Mouse (Mus musculus): ENCODE measurements around the gene Mgst3. TPM values are rescaled to one million over a fixed set of nuclear protein-coding genes. Genes with fewer than 3 reads are reported as not detected.
A peak's percentile ranks its signal among the peaks of the same experiment; 100 is the strongest.

The Mgst3 gene
- 100 to 1,000 TPM; 114 to 117 TPM for total RNA-seq (2021)

- intact Hi-C loops (cut with DNase I) = loop anchor here (1.0 kb wide), 1 partner anchor 24 kb away; no protein-coding TSS in a partner anchor
These were observed at the start of gene Mgst3 for GRCm38 (mm10) chr1:167393683-167394492. TSS of gene Mgst3 (minus strand) at chr1:167393841.

GRCm38 (mm10) chr1:167438231-167438885, 44.7 kb upstream of the Mgst3 start:
- DNase-seq (ENCODE audit: low spot score in 2 of 2) = no peak

More at GRCm38 (mm10) chr1:167393683-167394492, at the start of gene Mgst3:
- DNase-seq (ENCODE audit: low spot score in 2 of 2) = peak; percentile 96 to 97

GRCm38 (mm10) chr1:167437091-167437490, 43.5 kb upstream of the Mgst3 start:
- peak in 1 of 2 experiments; percentile 58 for DNase-seq (ENCODE audit: low spot score in 2 of 2)
- intact Hi-C loops (cut with DNase I) = no loop called here

More at GRCm38 (mm10) chr1:167438231-167438885, 44.7 kb upstream of the Mgst3 start:
- intact Hi-C loops (cut with DNase I) = no loop called here

- no peak for DNase-seq (ENCODE audit: low spot score in 2 of 2)
- intact Hi-C loops (cut with DNase I) = no loop called here
These were observed 42.7 kb upstream of the Mgst3 start for GRCm38 (mm10) chr1:167436186-167436975.

GRCm38 (mm10) chr1:167434931-167435330, 41.3 kb upstream of the Mgst3 start:
- no peak for DNase-seq (ENCODE audit: low spot score in 2 of 2)
- intact Hi-C loops (cut with DNase I) = no loop called here

- intact Hi-C loops (cut with DNase I) = no loop called here
These were observed 37.5 kb upstream of the Mgst3 start for GRCm38 (mm10) chr1:167430976-167431676.

GRCm38 (mm10) chr1:167426681-167427080, 33.0 kb upstream of the Mgst3 start:
- intact Hi-C loops (cut with DNase I) = no loop called here
- no peak for DNase-seq (ENCODE audit: low spot score in 2 of 2)

More at GRCm38 (mm10) chr1:167430976-167431676, 37.5 kb upstream of the Mgst3 start:
- no peak for DNase-seq (ENCODE audit: low spot score in 2 of 2)

GRCm38 (mm10) chr1:167425572-167425971, 31.9 kb upstream of the Mgst3 start:
- intact Hi-C loops (cut with DNase I) = no loop called here
- DNase-seq (ENCODE audit: low spot score in 2 of 2) = no peak

GRCm38 (mm10) chr1:167422501-167423240, 29.0 kb upstream of the Mgst3 start:
- intact Hi-C loops (cut with DNase I) = no loop called here

GRCm38 (mm10) chr1:167414846-167415245, 21.2 kb upstream of the Mgst3 start:
- intact Hi-C loops (cut with DNase I) = loop anchor here (1.0 to 10.0 kb wide), 3 partner anchors 222 to 497 kb away; no protein-coding TSS in a partner anchor
- peak; percentile 74 to 75 for DNase-seq (ENCODE audit: low spot score in 2 of 2)

More at GRCm38 (mm10) chr1:167422501-167423240, 29.0 kb upstream of the Mgst3 start:
- no peak for DNase-seq (ENCODE audit: low spot score in 2 of 2)

GRCm38 (mm10) chr1:167411991-167412715, 18.5 kb upstream of the Mgst3 start:
- intact Hi-C loops (cut with DNase I) = loop anchor here (5.0 to 10.0 kb wide), 2 partner anchors 373 to 500 kb away; no protein-coding TSS in a partner anchor
- DNase-seq (ENCODE audit: low spot score in 2 of 2) = no peak

- no peak for DNase-seq (ENCODE audit: low spot score in 2 of 2)
These were observed 16.0 kb upstream of the Mgst3 start for GRCm38 (mm10) chr1:167409601-167410000.

GRCm38 (mm10) chr1:167405237-167405636, 11.6 kb upstream of the Mgst3 start:
- intact Hi-C loops (cut with DNase I) = no loop called here
- no peak for DNase-seq (ENCODE audit: low spot score in 2 of 2)

More at GRCm38 (mm10) chr1:167409601-167410000, 16.0 kb upstream of the Mgst3 start:
- intact Hi-C loops (cut with DNase I) = no loop called here

- intact Hi-C loops (cut with DNase I) = no loop called here
- peak in 1 of 2 experiments; percentile 31 for DNase-seq (ENCODE audit: low spot score in 2 of 2)
These were observed 360 bp downstream of the Mgst3 start for GRCm38 (mm10) chr1:167393281-167393680.

- DNase-seq (ENCODE audit: low spot score in 2 of 2) = peak; percentile 36 to 57
- intact Hi-C loops (cut with DNase I) = no loop called here
These were observed 954 bp downstream of the Mgst3 start for GRCm38 (mm10) chr1:167392687-167393086.

- DNase-seq (ENCODE audit: low spot score in 2 of 2) = peak in 1 of 2 experiments; percentile 39
- intact Hi-C loops (cut with DNase I) = no loop called here
These were observed 1.5 kb downstream of the Mgst3 start for GRCm38 (mm10) chr1:167392031-167392640.

- intact Hi-C loops (cut with DNase I) = no loop called here
- DNase-seq (ENCODE audit: low spot score in 2 of 2) = no peak
These were observed 2.4 kb downstream of the Mgst3 start for GRCm38 (mm10) chr1:167391241-167391640.

Data from left cerebral cortex, postnatal 25 days (tissue).